Mouse (Mus musculus): ENCODE results near the gene Adam33. TPM values are rescaled to one million over a fixed set of nuclear protein-coding genes. Genes with fewer than 3 reads are reported as not detected.
"Not testable (repeated sequence)": the region's sequence is repeated elsewhere in the genome, so short reads cannot be mapped to it uniquely, and the experiment has no call there.

Adam33 gene
- total RNA-seq, 2 experiments from 2014 or later: 0.94 to 1.1 TPM

GRCm38 (mm10) chr2:131059377-131059776 lies 4.2 kb downstream of the Adam33 start:
- no peak for DNase-seq (ENCODE audit: extremely low spot score in 1 of 2, low spot score in 1 of 2)

GRCm38 (mm10) chr2:131058672-131059071 lies 4.9 kb downstream of the Adam33 start:
- DNase-seq (ENCODE audit: extremely low spot score in 1 of 2, low spot score in 1 of 2): no peak

DNA sequence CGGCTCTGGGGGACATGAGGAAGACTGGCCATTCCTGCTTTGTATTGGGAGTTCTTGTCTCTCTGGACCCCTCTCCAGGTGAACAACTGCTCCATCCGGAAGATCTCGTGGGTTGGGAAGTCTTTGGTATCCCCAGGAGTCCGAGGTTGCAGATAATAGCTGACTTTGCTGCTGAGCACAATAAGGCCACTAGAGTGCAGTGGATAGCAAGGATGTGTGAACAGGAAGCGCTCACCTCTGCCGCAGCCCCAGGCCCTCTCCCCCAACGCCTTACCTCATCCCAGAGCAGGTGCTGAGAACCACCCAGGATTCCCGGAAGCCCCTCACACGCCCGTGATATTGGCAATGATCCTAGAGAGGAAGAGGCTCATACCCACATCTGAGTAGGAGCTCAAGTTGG lies 7.4 kb downstream of the Adam33 start:
- no peak for DNase-seq (ENCODE audit: extremely low spot score in 1 of 2, low spot score in 1 of 2)

- DNase-seq (ENCODE audit: extremely low spot score in 1 of 2, low spot score in 1 of 2): peak in 1 of 2 experiments; percentile 39
These were observed 8.0 kb downstream of the Adam33 start for GRCm38 (mm10) chr2:131055631-131056030.

- no peak for DNase-seq (ENCODE audit: extremely low spot score in 1 of 2, low spot score in 1 of 2)
These were observed 8.9 kb downstream of the Adam33 start for GRCm38 (mm10) chr2:131054646-131055264.

GRCm38 (mm10) chr2:131053851-131054645 lies 9.6 kb downstream of the Adam33 start:
- no peak for DNase-seq (ENCODE audit: extremely low spot score in 1 of 2, low spot score in 1 of 2)

DNA sequence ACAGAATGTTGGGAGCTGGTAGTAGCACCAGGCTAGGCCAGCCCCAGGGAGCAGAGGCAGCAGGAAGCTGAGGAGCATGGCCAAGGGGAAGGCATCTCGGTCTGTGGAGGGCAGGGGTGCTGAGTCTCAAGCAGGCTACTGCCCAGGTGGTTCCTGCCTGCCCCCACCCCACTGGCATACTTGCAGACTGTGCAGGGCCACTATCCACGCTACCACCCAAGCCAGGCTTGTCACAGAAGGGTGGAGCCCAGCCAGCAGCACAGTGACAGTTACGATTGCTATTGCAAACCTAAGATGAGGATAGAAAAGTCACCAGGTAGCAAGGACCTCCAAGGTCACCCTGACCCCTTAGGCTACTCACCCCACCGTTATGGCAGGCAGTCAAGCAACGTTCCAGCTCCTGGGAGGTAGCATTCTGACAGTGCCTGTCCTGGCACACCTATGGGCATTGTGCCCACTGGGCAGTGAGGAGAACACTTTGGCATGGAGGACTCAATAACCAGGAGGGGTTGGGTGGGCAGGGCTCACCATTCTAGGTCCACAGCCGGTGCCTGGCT lies 10.7 kb downstream of the Adam33 start:
- no peak for DNase-seq (ENCODE audit: extremely low spot score in 1 of 2, low spot score in 1 of 2)

- no peak for DNase-seq (ENCODE audit: extremely low spot score in 1 of 2, low spot score in 1 of 2)
These were observed 11.6 kb downstream of the Adam33 start for GRCm38 (mm10) chr2:131052043-131052442.

GRCm38 (mm10) chr2:131046025-131046424 lies 17.6 kb downstream of the Adam33 start:
- DNase-seq (ENCODE audit: extremely low spot score in 1 of 2, low spot score in 1 of 2): no peak

DNA sequence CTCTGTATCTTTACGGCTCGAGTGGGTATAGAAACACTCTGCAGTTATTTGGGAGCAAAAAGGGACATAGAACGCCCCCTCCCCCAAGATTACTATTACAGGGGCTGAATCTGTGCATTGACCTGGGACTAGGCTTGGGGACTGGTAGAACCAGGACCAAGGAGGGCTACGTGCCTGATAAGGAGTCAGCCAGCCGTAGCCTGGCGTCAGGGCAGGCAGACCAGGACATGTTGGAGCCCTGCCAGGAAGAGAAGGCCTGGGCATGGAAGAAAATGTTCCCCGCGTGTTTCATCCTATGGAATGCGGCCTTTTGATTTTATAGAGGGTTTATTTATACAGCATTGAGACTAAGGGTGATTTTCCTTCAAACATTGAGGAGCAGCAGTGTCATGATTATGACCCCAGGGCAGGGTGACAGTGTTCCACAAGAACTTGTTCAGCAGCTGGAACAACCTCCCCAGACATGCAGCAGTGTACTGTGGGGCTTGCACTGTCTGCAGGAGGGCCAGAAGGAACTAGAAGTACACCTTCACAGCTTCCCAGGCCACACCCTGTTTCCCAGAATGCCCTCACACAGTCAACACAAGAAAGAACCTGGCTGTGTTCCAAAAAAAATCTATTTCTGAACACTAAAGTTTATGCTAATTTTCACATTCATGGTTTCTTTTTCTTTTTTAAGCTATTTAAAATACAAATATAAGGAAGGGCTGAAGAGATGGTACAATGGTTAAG lies 18.5 kb downstream of the Adam33 start:
- no peak for DNase-seq (ENCODE audit: extremely low spot score in 1 of 2, low spot score in 1 of 2)

GRCm38 (mm10) chr2:131044354-131044852 lies 19.2 kb downstream of the Adam33 start:
- no peak for DNase-seq (ENCODE audit: extremely low spot score in 1 of 2, low spot score in 1 of 2)

- DNase-seq (ENCODE audit: extremely low spot score in 1 of 2, low spot score in 1 of 2): no peak
These were observed 20.6 kb downstream of the Adam33 start, which contains the start of gene Gfra4 for GRCm38 (mm10) chr2:131042988-131043387. TSS of gene Gfra4 (minus strand) at chr2:131043088.

DNA sequence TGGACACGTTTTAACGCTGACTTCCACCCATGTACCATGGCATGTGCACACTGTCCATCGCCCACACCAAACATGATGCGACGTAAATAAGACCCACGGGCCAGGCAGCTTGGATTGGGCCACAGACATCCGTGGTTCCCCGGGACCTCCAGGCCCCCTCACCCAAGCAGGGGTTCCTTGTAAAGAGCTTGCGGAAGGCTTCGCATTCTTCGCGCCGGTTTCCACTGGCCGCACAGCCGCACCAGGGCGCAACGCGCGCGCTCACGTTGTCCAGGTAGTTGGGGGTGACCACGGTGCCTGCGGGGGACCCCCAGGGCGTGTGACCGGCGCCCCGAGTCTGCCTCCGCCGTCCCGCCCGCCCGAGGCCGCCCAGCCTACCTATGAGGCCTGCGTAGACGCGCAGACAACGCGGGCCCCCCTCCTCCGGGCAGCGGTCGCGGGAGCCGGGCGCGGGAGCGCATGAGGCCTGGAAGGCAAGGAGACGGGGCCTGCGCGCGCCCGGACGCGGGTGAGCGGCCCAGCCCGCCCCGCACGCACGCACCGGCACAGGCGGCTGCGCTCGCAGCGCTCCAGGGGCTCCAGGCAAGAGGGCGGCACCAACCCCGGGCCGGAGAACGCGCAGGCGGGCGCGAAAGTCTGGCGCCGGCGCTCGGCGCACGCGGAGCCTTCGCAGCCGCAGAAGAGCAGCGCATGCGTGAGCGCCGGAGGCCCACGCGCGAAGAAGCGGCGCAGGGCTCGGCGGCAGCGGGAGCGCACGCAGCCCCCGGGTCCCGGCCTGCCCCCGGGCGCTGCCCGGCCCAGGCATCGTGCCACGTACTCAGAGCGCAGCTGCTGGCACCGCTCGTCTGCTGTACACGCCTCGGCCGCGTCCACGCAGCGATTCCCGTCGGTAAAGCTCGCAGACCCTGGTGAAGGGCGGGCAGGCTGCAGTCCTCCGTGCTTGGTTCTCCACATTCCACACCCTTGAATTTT lies 22.5 kb downstream of the Adam33 start:
- DNase-seq (ENCODE audit: extremely low spot score in 1 of 2, low spot score in 1 of 2): peak; percentile 59 to 75

- no peak for DNase-seq (ENCODE audit: extremely low spot score in 1 of 2, low spot score in 1 of 2)
These were observed 24.9 kb downstream of the Adam33 start for GRCm38 (mm10) chr2:131038675-131039074.

GRCm38 (mm10) chr2:131038197-131038596 lies 25.4 kb downstream of the Adam33 start:
- DNase-seq (ENCODE audit: extremely low spot score in 1 of 2, low spot score in 1 of 2): no peak

GRCm38 (mm10) chr2:131037226-131037990 lies 26.2 kb downstream of the Adam33 start:
- peak; percentile 33 to 34 for DNase-seq (ENCODE audit: extremely low spot score in 1 of 2, low spot score in 1 of 2)

DNA sequence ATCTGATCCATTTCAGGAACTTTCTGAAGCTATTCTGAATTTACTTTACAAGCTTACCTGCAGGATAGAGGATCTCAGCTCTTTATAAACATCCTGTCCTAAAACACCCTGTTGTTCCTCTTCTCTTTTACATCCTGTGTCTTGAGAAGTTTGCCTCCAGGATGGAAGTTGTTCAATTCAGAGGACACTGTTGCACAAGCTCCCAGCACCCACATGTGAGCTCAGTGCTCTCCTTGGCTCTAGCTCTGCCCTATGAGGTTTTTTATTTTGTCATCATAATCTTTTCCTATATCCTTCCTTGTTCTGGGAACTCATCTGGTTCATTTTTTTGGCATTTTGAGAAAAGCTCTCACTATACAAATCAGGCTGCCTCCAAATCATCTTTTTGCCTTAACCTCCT lies 26.9 kb downstream of the Adam33 start:
- DNase-seq (ENCODE audit: extremely low spot score in 1 of 2, low spot score in 1 of 2): no peak

DNA sequence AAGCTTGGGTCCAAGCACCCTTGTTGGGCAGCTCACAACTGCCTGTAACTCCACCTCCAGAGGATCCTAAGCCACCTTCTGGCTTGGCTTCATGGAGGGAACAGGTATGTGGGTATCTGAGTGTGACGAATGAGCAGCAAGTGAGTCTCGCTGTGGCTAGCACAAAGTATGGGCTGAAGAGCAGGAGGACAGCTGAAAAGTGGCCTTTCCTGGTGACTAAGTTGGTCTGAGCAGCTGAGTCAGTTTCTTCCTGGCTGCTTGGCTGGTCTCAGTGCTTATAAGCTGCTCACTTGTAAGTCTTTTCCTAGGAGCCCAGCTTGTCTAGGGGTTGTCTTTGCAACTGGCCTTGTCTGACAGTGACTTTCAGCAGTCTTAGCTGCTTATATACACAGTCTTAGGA lies 27.3 kb downstream of the Adam33 start:
- no peak for DNase-seq (ENCODE audit: extremely low spot score in 1 of 2, low spot score in 1 of 2)

DNA sequence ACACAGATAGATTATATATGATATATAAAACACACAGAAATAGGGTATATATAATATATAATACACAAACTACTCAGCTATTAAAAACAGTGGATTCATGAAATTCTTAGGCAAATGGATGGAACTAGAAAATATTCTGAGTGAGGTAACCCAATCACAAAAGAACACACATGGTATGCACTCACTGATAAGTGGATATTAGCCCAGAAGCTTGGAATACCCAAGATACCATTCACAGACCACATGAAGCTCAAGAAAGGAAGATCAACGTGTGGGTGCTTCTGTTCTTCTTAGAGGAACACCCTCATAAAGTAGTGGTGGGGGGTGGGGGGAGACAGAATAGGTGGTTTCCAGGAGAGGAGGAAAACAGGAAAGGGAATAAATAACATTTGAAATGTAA lies 32.2 kb downstream of the Adam33 start:
- not testable (repeated sequence) for DNase-seq (ENCODE audit: extremely low spot score in 1 of 2, low spot score in 1 of 2)
